ENCODE assay signal across 8 mouse cellular contexts in the genomic region with DNA sequence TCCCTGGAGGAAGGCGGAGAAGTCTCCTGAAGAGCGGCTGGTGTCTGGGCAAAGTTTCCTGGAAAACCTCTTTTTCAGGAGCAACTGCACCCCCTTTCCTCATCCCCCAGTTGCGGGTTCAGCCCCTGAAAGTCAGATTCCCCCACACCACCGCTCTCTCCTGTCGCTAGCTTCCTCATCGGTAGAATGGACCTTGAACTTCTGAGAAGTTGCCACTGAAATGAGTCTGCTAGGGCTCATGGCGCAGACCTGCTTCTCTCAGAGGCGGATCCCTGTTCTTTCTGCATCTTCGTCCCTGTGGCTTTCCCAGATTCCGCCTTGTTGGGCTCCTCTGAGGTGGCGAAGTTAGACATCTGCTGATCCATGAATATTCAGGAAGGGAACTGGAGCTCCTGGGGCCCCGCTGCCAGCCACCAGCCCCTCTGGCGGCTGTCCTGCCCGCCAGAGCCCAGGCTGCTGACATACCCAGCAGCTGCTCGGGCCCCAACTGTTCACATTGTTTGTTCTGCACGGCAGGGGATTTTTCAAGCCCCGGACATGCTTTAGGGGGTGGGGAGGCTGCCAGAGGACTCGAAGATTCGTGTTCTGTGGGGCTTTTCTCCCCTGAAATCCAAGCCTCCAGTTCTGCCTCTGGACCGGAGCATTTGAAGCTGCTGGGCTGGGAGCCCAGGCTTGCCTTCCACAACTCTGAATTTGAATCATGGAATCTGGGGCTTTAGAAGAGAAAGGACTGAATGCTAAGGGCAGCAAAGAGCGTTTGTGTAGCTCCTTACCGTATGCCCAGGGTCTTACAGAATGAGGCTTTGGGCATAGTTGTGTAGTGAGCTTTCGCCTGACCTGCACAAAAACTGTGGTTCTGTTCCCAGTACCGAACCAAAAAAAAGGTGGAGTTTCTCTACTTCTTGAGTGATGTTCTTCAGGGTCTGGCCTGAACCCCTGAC. TPM values are rescaled to one million over a fixed set of nuclear protein-coding genes. Genes with fewer than 3 reads are reported as not detected.
DNase-seq lines count a peak whose midpoint lies in the region; ATAC-seq lines count a peak whose summit lies in the region.

No protein-coding gene starts in this region.

- peak overlapping the region; percentile 16 for H3K4me3 ChIP-seq in forebrain, embryonic 12.5 days (replicated peaks)
- peak overlapping the region; percentile 16 for H3K4me3 ChIP-seq in midbrain, embryonic 12.5 days

- no peaks in the 10 kb centered on the region for H3K9me3 ChIP-seq in forebrain, embryonic 12.5 days
- no peaks in the 10 kb centered on the region for H3K9me3 ChIP-seq in midbrain, embryonic 12.5 days

- no peaks in the 10 kb centered on the region for H3K36me3 ChIP-seq in forebrain, embryonic 12.5 days (replicated peaks)
- peaks cover 4% of the 10 kb centered on the region for H3K36me3 ChIP-seq in midbrain, embryonic 12.5 days

- peak overlapping the region; percentile 48 for H3K4me2 ChIP-seq in forebrain, embryonic 12.5 days
- H3K4me2 ChIP-seq in midbrain, embryonic 12.5 days (replicated peaks) = peak overlapping the region; percentile 36

- WGBS in forebrain, embryonic 12.5 days = 7% methylated on average over 24 of the region's 24 CpGs
- WGBS in midbrain, embryonic 12.5 days = 4% methylated on average over 24 of the region's 24 CpGs

- peak overlapping the region; percentile 50 for H3K9ac ChIP-seq in forebrain, embryonic 12.5 days
- H3K9ac ChIP-seq in midbrain, embryonic 12.5 days (replicated peaks) = peak overlapping the region; percentile 43; the same call in 1 of the 2 replicates

- ATAC-seq in forebrain, embryonic 12.5 days (ENCODE audit: low FRiP score) = peak; percentile 91
- peak; percentile 94 for ATAC-seq in midbrain, embryonic 12.5 days (ENCODE audit: low FRiP score, low read depth)
- no peak for ATAC-seq in erythroid progenitor cell, adult 5-6 weeks (replicated peaks; ENCODE audit: low FRiP score, poor library complexity, severe bottlenecking)

- H3K27ac ChIP-seq in forebrain, embryonic 12.5 days = peak overlapping the region; percentile 96
- peak overlapping the region; percentile 90 for H3K27ac ChIP-seq in midbrain, embryonic 12.5 days (replicated peaks)

- H3K4me1 ChIP-seq in forebrain, embryonic 12.5 days = peaks cover 26% of the 10 kb centered on the region
- peaks cover 29% of the 10 kb centered on the region for H3K4me1 ChIP-seq in midbrain, embryonic 12.5 days

- H3K27me3 ChIP-seq in forebrain, embryonic 12.5 days = no peaks in the 10 kb centered on the region
- no peaks in the 10 kb centered on the region; the same call in 1 of the 2 replicates for H3K27me3 ChIP-seq in midbrain, embryonic 12.5 days

- DNase-seq in adrenal gland, adult (ENCODE audit: inconsistent age in 2 of 2, low spot score in 1 of 2) = peak; percentile 45 to 81
- no peak for DNase-seq in adrenal gland, adult 8-10 months
- peak; percentile 81 for DNase-seq in ES-CJ7 (ENCODE audit: low read depth, low spot score)
- DNase-seq in layer of hippocampus, postnatal 10 days (ENCODE audit: low spot score in 2 of 2) = peak; percentile 64 to 75
- peak; percentile 39 for DNase-seq in yolk sac, embryonic 10.5 days (ENCODE audit: low spot score)

RNA-seq across cellular contexts. Expression of gene Igdcc4, which starts 8.1 kb away (rescaled TPM):
- 10 to 100 TPM; 28.6 to 67.1 (median 44.5) TPM for total RNA-seq in adrenal gland, adult 8-10 months (2022)
- polyA plus RNA-seq in forebrain, embryonic 12.5 days (2016; fragmentation: Nextera tagmentation; extraction: Ambion mirVana) = 14.1 and 14.4 TPM in 2 replicates
- total RNA-seq in layer of hippocampus, postnatal 10 days (2021) = 10 to 100 TPM; 37.7 to 44.7 TPM
- polyA plus RNA-seq in midbrain, embryonic 12.5 days (2016; fragmentation: Nextera tagmentation; extraction: Ambion mirVana) = 18.2 and 19.5 TPM in 2 replicates
- not detected in 2 replicates for total RNA-seq in erythroid progenitor cell, adult 5-6 weeks (2015; ENCODE audit: low replicate concordance)
- not detected in 2 replicates for total RNA-seq in erythroid progenitor cell, adult 5-6 weeks (2017; ENCODE audit: low replicate concordance)

RNA-seq across cellular contexts. Expression of gene Igdcc3, which starts 31.6 kb away (rescaled TPM):
- 1 to 10 TPM in 3 of 4 experiments, under 1 TPM in 1; 0.84 to 4.0 (median 2.4) TPM for total RNA-seq in adrenal gland, adult 8-10 months (2022)
- polyA plus RNA-seq in forebrain, embryonic 12.5 days (2016; fragmentation: Nextera tagmentation; extraction: Ambion mirVana) = 40.0 and 40.8 TPM in 2 replicates
- total RNA-seq in layer of hippocampus, postnatal 10 days (2021) = 1 to 10 TPM; 5.4 to 7.1 TPM
- polyA plus RNA-seq in midbrain, embryonic 12.5 days (2016; fragmentation: Nextera tagmentation; extraction: Ambion mirVana) = 62.1 and 74.7 TPM in 2 replicates
- total RNA-seq in erythroid progenitor cell, adult 5-6 weeks (2015; ENCODE audit: low replicate concordance) = not detected in 2 replicates
- total RNA-seq in erythroid progenitor cell, adult 5-6 weeks (2017; ENCODE audit: low replicate concordance) = not detected in 2 replicates

Comparison
In these comparisons a context has a peak if more than half of its experiments do, and no peak if none do; other contexts are left out.
1. RNA of gene Igdcc4, which starts 8.1 kb away (total RNA-seq): 28.6 to 67.1 TPM in adrenal gland, adult 8-10 months and 37.7 to 44.7 TPM in layer of hippocampus, postnatal 10 days; not detected in erythroid progenitor cell, adult 5-6 weeks; every median in the first group is over 10 times any median in the second.